Mouse (Mus musculus) spleen, postnatal 10 days (tissue): Measurements from ENCODE around the gene Mrpl18.
A peak's percentile ranks its signal among the peaks of the same experiment; 100 is the strongest.
"Not testable (repeated sequence)": the region's sequence is repeated elsewhere in the genome, so short reads cannot be mapped to it uniquely, and the experiment has no call there.

Experiments used
- DNase-seq, 2 experiments: peaks; one replicate each; pipeline ENCODE4 v3.0.0; 2021 to 2022; ENCODE audit warnings: low spot score in 2 of 2

Gene Mrpl18

DNA sequence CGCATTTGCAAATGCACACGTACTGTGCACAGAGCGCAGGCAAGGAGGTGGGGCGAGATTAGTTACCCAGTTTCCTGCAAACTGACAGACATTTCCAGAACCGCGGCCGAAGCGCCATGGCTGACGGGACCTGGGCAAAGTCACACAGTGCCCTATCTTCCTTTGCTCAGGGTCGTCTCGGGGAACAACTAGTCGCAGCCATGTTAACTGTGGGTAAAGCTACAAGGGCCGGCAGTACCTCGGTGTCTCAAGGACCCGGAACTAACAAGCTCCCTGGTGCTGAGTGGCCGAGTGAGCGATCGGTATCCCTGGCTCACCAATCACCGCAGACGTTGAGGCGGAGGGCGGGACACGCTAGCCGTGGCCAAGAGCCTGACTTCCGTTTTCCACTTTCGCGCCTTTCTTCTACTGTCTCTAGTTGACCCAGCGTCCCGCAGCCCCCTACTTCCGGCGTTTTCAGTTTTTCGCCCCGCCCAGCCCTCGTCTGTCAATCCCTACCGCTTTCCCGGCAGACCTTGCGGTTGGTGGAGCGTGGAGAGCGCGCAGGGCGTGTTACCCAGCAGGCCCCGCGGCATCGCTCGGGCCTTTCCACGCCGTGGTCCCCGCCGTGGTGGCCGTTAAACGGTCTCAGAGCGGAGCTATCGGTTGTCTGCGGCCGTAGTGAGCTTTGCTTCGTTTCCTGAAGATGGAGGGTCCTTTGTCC is at the start of gene Mrpl18:
Mrpl18 (minus strand) TSS at position 465 of the 703 bp plus-strand sequence.
- DNase-seq = peak; percentile 94 to 99

DNA sequence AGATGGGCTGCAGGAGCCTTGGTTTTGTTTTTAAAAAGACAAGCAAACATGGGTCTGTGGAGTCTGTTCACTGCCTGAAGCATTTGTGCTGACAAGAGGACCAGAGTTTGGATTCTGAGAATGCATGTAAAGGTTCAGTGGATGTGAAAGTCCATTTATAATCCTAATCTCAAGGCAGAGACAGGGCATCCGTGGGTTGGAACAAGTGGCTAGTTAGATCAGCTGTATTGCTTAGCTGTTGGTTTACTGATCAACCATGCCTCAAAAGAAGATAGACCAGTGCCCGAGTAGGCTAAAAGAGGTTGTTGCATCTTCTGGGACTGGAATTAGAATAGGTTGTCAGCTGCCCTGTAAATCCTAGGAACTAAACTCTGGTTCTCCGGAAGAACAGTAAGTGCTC is 47.3 kb upstream of the Mrpl18 start:
- DNase-seq = no peak

DNA sequence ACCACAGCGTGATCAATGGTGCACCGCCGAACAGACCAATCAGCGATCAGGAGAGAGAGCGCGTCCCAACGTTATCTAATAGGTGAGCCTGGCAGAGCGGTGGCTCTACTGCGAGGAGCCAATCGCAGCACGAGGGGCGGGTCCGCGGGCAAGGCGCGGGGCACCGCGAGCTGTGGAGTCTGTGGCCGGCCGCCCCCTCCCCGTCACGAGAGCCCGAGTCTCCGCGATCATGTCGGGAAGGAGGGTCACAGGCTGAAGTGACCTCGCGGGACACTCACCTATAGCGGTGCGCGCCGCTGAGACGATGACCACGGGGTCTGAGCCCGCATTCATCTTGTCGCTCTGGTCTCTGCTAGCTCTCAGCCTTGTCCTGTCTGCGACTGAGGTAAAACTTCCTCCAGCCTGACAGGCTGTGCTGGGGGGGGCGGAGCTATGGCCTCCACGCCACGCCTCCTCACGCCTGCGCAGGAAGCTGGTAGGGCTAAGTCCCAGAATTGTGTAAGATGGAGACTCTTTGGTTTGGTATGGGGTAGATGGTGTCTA is 44.3 kb upstream of the Mrpl18 start, which contains the start of gene Acat2:
Acat2 (minus strand) TSS at position 417 of the 543 bp plus-strand sequence.
- peak; percentile 94 to 96 for DNase-seq

DNA sequence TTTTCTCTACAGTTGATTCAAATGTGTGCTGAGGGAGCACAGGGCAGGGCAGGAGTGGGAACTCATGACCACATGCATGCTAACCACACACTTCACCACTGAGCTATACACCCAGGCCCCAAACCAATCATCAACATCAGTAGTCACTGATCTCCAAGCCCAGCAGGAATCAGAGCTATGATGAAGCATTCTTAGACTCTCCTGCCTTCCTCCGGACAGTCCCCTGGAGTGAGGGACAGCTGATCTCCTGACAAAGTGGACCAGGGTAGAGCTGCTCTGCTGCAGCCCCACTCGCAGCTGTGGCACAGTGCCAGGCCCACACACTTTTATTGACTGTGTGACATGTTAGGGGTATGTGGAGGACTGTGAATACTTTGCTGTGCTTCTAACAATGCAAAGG is 43.2 kb upstream of the Mrpl18 start:
- not testable (repeated sequence) for DNase-seq

DNA sequence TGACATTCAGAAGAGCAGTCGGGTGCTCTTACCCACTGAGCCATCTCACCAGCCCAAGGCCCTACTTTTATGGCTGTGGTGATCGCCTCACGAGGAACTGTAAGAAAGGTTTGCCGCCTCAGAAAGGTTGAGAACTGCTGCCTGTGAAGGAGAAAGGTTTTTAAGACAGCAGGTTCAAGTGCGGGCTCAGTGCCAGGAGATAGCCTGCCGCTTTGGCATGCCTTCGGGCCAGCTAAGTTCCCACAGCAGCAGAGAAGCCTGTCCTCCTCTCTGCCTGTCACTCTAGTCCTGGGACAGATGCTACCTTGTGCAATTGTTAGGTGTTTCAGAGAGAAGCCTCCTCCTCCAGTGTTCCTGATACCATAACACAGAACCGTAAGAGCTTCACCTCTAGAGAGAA is 40.5 kb upstream of the Mrpl18 start:
- DNase-seq = no peak

DNA sequence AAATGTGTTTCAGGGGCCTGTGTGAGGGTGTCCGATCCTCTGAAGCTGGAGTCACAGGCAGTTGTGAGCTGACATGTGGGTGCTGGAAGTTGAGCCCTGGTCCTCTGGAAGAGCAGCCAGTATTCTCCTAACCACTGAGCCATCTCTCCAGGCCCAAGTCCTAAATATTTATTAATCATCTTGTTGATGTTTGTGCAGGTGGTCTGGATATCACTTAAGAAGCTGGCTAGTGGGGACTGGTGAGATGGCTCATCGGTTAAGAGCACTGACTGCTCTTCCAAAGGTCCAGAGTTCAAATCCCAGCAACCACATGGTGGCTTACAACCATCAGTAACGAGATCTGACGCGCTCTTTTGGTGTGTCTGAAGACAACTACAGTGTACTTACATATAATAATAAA is 33.5 kb upstream of the Mrpl18 start:
- no peak for DNase-seq

DNA sequence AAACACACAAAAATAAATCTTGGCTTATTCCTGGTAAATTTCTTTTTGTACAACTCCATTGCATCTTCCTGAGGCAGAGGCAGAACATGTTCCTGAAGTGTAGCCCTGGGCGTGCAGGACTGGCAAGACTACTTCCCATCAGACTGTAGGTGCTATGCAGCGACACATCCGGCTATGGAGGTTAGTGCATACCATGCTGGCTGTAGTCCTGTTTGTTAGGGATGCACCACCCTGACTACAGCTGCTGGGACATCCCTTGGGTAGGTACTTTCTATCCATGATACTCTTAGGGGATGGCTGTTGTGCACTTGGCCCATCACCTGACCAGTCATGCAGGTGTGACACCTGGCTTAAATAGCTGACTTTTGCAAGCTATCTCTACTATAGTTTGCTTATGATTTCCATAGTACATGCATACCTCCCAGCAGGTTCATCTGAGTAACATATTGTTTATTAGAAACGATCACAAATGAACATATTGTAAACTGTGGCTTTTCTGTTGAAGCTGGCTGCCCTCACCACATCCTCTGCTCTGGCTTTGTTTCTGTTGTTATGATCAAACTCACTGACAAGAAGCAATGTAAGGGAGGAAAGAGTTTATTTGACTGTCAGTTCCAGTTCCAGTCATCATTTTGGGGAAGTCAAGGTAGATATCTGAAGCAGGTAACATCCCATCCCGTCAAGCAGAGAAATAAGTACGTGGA is 26.5 kb upstream of the Mrpl18 start:
- no peak for DNase-seq

DNA sequence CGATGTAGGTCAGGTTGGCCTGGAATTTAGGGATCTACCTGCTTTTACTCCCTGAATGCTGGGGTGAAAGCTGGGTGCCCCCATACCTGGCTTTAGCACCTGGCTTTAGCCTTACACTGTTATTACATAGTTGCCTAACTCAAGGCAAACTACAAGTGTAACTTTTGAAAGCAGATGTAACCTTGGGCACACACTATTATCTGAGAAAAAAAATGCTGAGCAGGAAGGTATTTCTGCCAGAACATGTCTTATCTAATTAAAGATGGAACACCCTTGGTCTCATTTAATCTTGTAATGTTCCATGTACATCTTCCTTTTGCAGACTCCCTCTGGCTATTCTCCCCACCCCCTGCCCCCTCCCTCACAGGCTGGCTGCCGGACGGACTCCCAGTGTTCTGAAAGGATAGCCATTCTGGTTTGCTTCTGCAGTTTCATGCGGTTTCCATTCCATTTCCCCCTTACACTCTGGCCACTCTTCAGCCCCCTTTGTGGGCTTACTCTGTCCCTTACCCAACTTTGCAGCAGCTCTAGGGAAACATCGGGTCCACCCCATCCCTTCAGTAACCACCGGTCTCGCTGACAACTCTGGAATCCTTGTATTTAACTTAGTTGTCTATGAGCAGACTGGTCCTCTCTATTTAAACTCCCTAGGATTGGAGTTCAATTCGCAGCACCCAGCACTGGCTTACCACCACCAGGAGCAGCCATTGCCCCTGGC is 25.6 kb upstream of the Mrpl18 start:
- no peak for DNase-seq

DNA sequence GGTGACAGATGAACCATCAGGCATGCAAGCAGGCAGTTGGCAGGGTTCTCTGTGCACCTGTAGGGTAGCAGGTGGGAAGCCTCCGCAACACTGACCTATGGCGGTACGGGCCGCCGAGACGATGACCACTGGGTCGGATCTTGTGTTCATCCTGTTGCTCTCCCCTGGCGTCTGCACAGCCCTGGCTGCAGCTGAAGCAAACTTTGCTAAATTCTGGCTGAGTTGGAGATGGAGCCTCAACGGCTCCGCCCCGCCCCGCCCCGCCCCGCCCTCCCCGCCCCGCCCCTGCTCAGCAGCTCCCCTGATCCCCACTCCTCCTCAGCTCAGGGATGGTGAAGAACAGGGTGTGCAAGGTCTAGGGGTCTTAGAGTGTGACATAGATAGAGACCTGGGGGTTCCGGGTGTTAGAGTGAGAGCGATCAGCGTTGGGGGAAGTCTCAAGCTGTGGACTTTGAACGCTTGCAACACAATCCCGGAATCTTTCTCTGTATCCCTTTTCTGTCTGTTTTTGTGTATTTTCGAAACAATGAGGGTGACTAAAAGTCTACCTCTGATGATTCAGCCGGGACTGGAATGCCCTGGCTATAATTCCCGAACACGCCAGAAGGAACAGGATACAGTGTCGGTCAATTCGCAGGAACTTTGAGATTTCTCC is 24.1 kb upstream of the Mrpl18 start, which contains the start of gene Acat3:
Acat3 (minus strand) TSS at position 450 of the 655 bp plus-strand sequence.
- DNase-seq = no peak

DNA sequence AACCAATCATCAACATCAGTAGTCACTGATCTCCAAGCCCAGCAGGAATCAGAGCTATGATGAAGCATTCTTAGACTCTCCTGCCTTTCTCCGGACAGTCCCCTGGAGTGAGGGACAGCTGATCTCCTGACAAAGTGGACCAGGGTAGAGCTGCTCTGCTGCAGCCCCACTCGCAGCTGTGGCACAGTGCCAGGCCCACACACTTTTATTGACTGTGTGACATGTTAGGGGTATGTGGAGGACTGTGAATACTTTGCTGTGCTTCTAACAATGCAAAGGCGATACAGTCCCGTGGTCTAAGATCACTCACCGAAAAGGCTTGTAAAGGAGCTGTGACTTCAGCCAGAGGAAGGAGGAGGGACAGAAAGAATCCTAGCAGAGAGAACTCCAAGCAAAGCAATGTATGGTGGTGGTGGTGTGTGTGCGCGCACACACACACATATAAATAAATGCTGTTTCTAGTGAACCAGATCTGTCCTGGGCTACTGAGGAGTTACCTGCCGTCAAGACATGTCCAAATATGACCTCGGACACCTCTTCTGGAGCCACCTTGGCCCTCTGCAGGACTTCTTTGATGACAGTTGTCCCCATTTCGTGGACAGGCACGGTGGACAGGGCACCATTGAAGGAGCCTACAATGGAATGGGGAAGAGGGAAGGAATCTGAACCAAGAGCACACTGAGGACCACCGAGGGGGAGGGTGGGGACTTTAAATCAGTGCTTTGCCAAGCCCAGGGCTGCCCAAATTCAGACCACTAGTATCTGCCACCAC is 23.4 kb upstream of the Mrpl18 start:
- DNase-seq = not testable (repeated sequence)

DNA sequence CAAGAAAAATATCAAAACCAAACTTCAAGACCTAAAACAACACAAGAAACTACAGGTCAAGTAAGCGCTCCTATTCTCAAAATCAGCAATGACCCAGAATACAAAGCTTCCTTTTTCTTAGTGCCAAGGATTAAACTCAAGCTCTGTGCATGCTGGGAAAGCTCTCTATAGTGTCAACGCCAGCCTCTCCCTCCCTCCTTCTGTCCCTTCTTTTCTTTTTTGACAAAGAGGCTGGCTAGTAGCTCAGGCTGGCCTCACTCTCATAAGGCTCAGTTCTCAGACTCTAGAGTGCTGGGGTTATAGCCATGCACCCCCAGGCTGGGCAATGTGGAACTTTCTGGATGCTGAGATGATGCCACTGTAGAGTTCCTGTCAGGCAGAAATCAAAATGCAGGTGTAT is 21.9 kb upstream of the Mrpl18 start:
- DNase-seq = no peak

DNA sequence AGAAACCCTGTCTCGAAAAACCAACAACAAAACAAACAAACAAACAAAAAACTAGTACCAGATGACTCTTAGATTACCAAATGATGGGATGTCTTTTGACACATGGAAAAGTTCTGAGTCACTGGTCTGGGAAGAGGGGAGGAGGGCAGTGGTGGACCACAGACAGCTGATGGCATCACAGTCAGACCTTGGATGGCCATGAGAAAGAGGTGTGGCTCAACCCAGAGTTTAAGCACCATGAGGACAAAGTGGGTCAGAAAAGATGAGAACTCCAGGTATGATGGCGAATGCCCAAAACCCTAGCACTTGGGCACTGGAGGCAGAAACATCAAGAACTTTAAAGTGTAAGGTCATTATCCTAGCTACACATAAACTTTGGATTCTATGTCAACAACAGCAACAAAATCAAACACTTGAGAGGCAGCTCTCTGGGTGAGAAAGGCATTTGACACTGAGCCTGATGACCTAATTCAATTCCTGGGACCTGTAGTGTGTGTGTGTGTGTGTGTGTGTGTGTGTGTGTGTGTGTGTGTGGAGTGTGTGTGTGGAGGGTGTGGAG is 21.3 kb upstream of the Mrpl18 start:
- DNase-seq = no peak

DNA sequence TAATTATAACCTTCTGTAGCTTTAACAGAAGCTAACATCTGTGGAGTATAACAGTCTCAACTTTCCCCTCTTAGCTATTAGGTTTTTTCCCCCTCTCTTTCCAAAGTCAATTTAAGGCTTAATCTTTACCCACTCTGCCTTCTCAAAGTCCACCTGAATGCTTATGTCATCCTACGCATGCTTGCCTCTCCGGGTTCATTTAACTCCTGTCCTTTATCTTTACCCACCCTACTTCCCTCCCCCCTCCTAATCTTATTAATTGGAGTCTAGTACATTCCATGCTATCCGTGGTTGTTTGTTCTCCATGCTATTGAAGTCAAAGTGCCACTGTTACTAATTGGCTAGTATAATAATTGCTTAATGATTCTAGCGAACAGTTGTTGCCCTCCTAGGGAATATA is 19.6 kb upstream of the Mrpl18 start:
- no peak for DNase-seq

DNA sequence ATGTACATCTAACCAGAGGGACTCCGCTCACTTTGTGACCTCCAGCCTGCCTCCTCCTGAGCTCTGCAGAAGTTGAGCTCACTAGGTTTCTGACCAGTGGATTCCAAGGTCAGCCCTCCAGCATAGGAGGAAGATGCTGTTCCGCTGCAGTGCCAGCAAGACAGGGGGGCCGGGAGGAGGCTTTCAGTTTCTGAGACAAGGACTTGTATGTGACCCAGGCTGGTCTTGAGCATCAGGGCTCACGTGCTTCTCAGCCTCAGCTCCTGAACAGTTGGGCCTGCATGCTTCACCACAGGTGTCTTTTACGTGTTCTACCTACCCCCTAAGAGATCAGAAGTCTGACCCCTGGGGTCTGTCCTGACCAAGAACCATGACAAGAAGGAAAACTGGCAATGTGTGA is 15.4 kb upstream of the Mrpl18 start:
- DNase-seq = not testable (repeated sequence)

DNA sequence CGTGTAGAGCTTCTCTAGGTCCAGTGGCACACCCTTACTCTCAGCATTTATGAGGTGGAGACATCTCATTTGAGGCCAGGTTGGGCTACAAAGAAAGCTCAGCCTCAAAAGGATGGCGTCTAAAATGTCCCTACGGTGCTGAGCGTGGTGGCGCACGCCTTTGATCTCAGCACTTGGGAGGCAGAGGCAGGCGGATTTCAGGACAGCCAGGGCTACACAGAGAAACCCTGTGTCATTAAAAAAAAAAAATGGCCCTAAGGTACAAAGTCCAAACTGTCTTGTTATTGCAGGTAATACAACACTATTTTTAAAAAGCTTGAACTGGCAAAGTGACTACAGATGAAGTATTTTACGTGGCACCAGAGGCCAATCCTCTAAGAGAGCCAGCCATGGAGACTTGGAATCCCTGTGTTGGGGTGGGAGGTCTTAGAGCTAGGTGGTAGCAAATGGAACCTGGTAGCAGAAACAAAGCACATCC is 9.6 kb upstream of the Mrpl18 start:
- DNase-seq = no peak

DNA sequence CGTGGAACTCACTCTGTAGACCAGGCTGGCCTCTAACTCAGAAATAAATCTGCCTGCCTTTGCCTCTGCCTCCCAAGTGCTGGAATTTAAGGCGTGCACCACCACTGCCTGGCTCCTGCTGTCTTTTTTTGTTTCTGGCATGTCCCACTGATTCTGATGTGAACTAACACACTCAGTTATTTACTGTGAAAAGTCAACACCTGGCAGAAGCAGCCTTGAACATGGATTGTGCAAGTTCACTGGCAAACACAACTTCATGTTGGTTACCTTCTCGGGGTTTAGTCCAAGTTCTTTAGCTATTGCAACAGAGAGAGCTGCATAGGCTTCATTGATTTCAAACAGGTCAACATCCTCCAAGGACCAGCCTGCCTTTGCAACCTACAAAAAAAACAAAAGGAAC is 8.9 kb upstream of the Mrpl18 start:
- no peak for DNase-seq

DNA sequence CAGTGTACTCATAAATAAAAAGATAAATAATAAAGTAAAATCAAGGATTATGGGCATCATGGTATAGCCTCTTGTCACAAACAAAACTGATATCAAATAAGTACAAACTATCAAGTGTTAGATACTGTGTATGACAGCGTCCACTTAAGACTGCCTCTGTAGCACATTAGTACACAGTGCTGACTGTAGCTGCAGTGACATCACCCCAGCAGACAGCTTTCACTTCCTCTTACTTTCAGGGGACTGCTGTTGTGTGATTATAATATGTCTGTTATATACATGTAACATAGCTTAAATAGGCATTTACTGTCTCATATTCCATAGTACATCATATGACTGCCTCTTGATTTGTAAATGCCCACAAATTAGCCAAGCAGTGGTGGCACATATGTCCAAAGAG is 4.9 kb upstream of the Mrpl18 start:
- DNase-seq = no peak

DNA sequence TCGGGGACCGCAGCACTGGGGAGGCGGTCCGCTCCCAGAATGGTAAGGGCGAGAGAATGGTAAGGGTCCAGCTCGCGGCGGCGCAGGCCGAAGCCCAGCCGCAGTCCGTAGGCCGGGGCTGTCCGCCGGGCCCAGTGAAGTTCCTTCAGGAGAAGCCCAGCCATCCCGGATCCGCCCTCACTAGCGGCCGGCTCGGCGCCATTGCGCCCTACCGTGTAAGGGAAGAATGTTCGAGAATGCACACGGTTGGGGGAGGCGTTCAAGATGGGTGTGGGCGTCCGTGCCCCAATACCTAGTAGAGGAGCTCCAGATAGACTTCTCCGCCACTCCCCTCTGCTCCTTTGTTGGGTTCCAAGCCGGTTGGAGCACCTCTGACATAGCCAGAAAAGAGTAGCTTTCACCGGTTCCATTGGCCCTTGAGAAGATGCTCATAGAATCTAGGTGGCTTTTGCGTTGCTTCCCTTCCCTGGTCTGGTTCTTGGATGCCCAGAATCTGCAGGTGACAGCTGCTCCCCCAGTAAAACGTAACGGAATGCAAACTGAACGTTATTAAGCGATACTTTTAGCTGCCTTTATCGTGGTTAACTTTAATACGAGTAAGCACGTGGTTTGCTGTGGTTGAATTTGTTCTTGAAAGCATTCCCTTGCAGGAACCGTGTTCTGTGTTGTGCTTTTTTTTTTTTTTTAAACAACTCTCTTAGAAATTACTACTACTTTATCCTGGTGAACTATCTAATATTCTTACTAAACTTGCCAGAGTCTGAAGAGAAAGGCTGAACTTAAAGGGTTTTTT is 639 bp upstream of the Mrpl18 start:
- DNase-seq = peak in 1 of 2 experiments; percentile 71

DNA sequence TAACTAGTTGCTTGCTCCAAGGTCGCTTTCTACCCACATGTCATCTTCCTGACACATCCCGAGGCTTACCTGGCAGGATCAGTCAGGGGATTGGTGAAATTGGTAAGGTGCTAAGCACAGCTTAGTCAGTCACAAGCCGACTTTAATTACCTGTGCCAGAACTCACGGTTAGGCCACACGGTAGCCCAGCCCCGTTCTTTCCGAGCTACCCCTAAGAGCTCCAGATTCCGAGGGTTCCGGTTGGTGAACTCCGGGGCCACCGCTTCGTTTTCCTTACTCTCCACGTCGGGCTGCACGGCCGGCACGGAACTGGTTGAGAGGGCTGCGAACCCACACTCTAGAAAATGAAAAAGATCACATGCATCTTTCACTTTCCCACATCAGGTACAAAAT is 661 bp downstream of the Mrpl18 start, which contains the start of gene Tcp1:
Tcp1 (plus strand) TSS at position 214 of the 393 bp plus-strand sequence.
- peak in 1 of 2 experiments; percentile 56 for DNase-seq

DNA sequence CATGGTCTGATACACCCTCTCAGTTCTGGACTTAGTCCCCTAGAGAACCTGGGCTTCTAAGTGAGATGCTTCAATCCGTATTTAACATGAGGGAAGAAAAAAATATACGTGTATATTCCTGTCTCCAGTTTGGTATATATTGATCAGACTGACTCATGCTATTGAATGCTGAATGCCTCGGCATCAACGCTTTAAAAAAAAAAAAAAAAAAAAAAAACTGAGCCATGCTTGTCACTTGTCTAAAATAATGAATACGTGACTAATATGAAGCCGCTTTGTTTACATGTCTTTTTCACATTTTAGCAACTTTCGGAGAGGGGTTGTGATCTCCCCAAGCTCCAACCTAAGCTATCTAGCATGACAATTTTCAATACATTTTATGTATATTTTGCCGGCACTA is 5.8 kb downstream of the Mrpl18 start:
- DNase-seq = no peak
